Mouse (Mus musculus) olfactory bulb, adult 2 months (tissue): ENCODE data around the gene 1110012L19Rik.

Experiments used
- CTCF ChIP-seq: fragments of 200-500 bp; IDR thresholded peaks from 2 replicates; pipeline ENCODE4 v1.5.1; 2012; ENCODE audit warnings: low read depth, mild to moderate bottlenecking, low read length, moderate library complexity; ENCODE audit not compliant: insufficient read depth
- POLR2A ChIP-seq: fragments of 200-500 bp; IDR thresholded peaks from 2 replicates; pipeline ENCODE4 v1.6.1; 2012; ENCODE audit warnings: mild to moderate bottlenecking, low read depth, low read length, moderate library complexity; ENCODE audit not compliant: insufficient read depth

- TF ChIP-seq CTCF (no peak), POLR2A (no peak)
These were observed 22.7 kb upstream of the 1110012L19Rik start for GRCm38 (mm10) chrX:70362985-70363384.
